Mouse (Mus musculus): ENCODE measurements around the gene Myo3b.

Gene Myo3b

DNA sequence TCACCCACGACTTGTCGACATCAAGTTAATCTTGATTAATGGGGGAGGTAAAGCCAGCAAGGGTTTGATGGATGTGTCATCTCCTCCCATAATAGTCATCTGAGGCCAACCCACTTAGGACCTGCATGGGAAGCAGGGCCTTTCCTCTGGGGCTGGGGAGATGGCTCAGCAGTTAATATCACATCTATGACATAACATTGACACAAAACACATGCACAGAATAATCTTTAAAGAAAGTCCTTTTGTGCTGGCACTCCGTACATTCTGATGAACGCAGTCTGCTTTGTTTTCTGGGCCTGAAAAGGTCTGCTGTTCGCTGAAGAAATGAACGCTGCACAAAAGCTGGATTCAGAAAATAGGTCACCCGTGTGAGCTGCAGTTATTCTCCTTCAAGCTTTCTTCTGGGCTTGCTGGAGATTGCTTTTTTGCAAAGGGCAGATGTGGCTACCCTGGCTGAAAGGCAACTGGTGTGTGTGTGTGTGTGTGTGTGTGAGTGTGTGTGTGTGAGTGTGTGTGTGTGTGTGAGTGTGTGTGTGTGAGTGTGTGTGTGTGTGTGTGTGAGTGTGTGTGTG, 26.9 kb downstream of the Myo3b start:
- no peak for DNase-seq (ENCODE audit: low spot score in 2 of 2)

DNA sequence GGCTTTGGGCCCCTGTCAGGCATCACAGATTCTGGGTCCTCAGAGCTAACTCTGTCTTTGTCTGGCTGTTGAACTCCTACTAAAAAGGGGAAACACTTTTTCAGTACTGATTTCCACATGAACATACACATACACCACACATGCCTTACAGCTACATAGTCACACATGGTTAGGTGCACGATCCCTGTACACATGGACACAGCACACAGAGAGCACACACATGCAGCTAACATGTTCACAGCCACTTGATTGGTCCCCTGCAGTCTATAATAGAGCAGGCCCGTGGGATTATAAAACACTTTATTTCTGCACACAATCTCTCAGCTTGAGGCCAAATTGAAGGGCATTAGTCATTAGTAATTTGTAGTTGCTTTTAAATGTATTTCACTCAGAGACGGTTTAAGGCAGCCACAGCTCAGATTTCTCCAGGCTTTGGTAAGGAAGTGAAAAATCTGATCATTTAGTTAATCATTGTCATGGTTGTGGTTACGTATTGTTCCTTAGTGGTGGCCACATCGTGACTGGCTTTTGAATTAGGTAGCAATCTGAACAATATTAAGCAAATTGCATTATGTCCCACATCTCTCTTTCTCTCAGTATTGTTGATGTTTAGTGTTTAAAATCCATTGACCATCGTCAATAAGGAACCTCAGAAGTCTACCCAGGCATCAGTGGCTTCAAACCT, 27.6 kb downstream of the Myo3b start:
- no peak for DNase-seq (ENCODE audit: low spot score in 2 of 2)

DNA sequence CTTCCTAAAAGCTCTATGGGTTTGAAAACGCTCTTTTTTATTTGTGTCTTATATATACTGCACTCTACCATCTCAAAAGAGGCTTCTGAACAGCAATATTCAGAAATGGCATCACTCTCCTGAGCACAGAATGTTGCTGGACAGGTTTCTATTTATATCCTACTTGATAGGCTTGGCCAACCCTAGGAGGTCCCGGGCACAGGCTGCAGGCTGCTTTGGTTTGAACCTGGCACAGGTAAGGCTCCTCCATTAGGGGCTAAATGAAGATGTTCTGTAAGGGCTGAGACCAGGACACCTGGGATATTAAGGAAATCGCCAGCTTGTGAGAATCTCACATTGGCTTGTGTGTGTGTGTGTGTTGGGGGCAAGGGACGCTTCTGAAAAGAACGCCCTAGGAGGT, 30.9 kb downstream of the Myo3b start:
- no peak for DNase-seq (ENCODE audit: low spot score in 2 of 2)

DNA sequence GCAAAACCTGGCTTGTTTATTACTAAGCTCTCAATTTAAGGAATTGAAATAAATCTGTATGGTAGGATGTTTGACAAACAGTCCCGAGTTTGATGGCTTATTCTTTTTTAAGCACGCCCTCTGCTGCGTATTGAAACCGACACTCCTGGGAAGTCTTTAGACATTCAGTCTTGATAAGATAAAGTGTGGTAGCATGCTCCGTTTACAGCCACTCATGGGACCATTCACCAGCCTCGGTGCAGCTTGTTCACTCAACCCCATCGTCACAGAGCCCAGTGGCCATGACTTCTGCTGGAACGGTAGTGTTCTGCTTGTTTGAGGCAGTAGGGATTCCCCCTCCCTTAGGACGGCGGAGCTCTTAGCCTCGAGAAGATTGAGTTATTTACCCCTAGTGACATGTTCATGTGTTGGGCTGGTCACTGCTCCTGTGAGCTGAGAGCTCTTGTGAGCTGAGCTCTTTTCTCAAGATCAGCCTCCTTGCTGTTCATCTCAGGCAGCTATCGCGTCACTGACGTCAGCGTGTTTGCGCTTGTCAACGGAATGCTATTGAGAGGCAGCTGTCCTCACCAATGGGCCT, 44.6 kb downstream of the Myo3b start:
- DNase-seq (ENCODE audit: low spot score in 2 of 2): no peak

DNA sequence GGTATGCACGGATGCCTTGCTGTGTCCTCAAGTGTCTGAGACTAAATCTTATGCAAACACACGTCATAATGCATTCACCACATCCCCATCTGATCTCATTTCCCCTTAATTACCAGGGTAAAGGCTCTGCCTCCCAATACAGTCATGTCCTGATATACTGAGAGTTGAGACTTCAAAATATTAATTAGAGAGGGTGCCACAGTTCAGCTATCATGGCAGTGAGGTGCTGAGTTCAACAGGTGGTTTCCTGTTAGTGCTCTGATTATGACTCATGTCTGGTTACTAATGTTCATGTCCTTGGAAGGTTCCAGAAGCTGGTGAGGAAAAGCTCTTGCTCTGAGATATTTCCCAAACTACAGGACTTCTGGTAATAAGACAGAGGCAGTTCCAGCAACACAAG, 52.3 kb downstream of the Myo3b start:
- peak in 1 of 2 experiments; percentile 55 for DNase-seq (ENCODE audit: low spot score in 2 of 2)

DNA sequence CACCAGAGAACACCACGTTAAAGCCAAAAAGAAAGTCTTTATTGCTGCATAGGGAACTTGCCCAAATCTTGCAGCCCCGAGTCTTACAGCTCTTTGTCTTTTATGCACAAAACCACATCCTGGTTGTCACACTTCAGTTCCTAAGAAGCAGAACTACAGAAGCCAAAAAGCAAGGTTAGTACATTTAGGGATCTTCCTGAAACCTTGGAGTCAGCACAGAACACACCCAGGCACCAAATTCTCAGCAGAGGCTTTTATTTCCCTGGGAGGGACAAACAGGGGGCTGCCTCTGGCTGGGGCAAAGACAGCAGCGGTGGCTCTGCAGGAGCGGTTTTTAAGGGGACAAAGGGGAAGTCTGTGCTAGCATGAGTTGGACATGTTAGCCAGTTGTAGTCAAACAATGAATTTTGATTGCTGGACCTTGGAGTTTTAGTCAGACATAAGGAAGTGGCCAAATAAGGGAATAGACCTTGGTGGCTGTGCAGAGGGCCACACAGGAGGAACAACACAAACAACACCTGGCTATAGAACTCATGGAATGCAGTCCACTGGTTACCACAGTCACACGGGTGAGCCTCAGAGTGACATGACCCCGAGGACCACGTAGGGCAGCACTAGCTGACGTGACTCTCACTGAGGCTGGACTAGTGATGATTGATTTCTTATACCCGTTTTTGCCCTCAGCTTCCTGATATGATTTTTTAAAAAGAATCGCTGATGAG, 53.0 kb downstream of the Myo3b start:
- DNase-seq (ENCODE audit: low spot score in 2 of 2): peak in 1 of 2 experiments; percentile 60

DNA sequence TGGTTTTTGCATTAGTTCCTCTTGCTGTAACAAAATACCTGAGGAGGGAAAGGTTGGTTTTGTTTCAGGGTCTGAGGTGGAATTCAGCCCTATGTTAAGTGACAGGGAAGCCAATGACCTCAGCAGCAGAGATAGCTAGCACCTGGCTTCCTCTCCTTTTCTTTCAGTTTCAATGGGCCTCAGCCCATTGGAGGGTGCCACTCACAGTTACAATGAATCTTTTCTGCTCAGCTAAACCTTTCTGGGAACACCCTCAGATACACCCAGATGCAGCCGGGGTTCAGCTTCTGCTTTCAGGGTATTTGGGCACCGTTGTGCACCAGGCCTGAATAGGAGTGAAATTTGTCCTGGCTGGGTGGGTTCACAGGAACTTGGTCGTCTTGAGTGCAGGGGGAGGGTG, 53.7 kb downstream of the Myo3b start:
- peak; percentile 36 to 64 for DNase-seq (ENCODE audit: low spot score in 2 of 2)

DNA sequence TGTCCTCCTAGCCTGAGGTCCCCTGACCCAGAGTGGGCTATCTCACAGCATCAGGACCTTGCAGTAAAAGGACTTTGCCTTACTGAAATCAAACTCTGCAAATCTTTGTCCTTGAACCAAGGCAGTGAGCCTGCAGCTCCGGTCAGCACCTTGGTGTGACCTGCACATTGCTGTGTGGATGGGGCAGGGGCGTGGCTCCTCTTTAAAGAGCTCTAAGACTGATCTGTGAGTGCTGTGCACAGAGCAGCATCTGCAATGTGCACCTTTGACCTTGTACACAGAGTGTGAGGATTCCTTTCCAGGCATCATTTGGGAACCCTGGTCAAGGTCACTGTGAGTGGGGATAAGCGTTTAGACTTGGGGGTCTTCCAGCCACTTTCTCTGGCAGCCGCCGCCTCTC, 55.5 kb downstream of the Myo3b start:
- peak in 1 of 2 experiments; percentile 45 for DNase-seq (ENCODE audit: low spot score in 2 of 2)

DNA sequence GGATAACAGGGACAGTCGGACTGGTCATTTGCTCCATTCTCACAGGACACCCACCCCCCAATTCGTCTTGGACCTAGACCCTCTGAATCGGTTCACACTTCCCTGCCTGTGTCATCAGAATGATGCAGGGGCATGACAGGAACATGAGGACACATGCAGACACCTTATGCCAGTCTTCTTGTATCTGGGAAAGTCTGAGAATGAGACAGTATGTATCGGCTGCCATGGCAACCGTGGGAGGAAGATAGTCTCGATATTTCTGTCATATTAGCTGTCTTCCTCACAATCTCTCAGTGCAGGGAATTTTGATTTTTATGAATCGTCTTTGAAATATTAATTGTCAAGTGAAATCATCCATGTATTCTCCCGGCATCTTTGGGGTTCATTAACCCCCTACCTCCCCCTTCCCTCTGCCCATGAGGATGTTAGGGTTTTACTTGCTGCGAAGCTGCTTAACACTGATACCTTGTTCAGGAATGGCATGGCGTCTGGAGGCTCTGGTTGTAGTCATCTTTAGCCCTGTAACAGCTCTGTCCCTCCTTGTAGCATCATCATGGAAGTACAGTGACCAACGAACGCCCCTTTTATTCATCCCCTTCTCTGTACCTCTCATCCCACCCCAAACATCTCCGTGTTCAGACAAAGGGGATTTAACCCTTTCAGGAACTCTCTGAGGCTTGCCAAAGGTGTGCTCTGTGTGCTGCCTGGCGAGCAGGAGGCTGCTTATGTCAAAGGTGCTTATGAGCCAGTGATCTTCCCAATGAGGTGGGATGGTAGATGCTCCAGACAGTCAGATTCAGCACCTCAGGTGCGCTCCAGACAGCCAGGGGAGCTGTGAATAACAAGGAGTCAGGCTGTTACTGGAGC, 58.5 kb downstream of the Myo3b start:
- DNase-seq (ENCODE audit: low spot score in 2 of 2): peak in 1 of 2 experiments; percentile 49

DNA sequence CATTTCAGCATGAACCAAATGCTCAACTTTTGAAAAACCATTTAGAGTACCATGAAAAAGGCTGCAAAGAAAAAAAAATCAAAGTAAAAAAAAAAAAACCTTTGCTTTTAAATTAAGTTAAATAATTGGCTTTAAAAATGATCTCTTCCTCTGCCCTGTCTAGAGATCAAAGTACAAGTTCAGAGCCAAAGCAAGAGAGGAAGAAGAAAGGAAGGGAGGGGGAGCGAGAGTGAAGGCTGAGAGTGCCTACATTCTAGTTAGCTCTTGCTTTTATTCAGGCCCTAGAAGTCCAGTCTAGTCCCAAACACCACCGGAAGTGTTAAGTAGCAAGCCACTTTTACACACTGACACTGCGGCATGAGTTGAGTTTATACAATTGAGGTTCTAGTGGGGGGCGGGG, 60.5 kb downstream of the Myo3b start:
- no peak for DNase-seq (ENCODE audit: low spot score in 2 of 2)

DNA sequence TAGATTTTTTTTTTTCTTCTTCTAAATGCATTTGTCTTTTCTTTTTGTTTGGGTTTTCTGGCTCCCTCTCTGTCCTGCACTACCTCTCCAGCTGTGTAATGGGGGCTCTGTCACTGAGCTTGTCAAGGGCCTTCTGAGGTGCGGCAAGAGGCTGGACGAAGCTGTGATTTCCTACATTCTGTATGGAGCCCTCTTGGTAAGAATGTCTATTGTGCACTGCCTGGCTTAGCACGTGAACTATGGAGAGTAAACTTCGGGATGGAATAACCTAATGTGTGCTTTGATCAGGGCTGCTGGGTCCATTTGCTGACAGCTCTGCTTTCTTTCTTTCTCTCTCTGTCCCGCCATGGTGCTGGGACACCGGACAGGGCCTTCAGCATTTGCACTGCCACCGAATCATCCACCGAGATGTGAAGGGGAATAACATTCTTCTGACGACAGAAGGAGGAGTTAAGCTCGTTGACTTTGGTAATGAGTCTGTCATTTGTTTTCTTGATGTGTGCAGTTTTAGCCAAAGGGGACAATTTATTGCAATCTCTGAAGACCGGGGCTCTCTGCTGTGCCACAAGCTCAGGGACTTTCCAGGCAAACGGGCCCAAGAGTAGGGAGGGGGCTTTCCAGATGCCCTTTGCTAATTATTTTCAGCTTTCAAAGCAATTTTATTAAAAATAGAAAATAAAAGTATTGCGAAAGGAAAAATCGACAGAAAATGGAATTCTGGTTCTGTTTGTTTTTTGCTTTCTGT, 66.5 kb downstream of the Myo3b start:
- DNase-seq (ENCODE audit: low spot score in 2 of 2): no peak

DNA sequence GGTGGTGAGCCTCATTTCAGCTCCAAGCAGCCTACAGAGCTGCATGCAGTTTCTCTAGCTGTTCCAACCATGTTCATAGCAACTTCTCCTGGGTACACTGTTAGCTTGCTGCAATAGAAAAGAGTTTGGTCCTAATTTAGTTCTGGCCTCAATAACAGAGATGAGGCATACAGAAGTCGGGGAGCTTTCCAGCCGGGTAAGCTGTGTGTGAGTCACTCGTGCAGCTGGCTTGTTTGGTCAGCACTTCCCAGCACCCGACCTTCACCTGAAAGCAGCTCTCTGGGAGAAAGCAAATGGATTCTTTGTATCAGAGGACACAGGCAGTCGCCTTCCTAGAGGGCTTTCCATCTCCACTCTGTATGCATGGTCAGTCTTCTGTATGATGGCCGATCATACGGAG, 70.1 kb downstream of the Myo3b start:
- no peak for DNase-seq (ENCODE audit: low spot score in 2 of 2)

DNA sequence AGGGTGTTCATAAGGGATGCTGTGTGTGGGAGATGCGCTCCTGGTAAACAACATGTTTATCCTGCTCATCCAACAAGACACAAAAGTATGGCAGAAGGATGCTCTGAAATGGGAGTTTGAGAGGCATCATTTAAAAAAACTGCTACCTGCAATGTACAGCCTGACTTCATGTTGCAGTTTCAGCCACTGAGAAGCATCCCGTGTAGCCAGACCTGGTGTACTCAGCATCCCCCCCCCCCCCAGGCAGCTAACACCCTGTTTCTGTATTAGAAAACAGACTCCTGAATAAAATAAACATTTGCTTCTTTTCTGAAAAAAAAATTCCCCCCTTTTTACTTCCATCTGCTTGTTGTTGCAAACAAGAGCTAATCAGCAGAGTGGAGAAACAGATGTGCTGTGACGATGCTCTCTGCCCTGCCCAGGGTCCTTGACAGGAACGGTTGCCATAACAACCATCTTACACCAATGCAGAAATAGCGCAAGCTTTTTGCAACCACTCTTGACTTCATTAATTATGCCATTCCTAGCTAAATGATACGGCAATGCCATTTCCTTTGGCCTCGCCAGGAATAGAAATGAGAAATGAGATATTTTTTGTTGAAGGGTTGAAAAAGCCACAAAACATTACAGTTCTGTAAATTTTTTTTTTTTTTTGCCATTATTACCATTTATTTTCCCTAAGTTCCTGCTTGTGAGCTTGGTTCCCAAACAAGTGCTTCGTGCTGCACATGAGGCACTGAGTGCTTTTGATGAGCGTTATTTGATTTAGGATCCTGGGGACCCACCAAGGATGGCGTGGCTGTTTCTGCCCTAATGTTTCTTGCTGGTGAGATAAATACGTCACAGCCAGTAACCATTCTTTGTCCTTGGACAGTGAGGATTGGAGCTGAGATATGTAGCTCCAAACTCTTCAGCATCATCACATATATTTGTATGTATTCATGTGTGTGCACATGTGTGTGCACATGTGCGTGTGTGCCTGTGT, 75.2 kb downstream of the Myo3b start:
- no peak for DNase-seq (ENCODE audit: low spot score in 2 of 2)

DNA sequence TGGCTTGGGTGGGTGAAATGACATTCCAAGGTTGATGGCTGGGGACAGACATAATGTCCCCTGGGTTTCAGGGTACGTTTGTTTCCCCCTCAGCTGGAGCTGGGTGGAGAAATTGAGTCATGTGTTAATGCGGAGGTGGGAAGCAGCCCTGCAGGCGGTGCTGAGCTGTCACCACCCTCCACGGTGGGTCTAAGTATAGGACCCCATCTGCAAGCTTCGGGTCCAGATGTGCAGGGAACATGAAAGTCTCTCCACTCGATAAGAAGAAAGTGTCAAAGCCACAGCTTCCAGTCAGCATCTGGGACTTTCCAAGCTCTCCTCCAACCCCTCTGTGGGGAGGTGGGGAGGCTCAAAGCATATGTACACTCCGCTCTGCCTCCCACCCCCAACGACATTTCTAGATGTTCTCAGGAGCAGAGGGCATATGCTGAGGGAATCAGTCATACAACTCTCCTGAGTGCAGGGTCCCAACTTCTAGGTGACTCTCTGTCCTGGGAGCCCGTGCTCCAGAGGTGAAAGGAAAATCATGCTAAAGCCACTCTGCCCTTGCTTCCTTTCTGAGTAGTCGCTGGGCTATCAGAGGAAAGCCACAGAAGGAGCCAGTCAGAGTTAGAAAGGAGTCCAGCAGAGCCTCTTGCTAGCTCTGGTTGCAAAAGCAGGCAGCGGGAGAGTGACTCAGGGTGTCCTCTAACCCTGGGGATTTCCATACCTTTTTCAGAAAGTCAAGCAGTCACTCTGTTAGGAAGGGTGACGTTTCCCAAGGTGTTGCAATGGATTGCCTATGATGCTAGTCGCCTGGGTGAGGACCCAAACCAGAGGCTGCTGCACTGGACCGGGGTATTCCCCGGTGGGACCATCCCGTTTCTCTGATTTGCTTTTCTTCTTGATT, 79.7 kb downstream of the Myo3b start:
- DNase-seq (ENCODE audit: low spot score in 2 of 2): no peak

DNA sequence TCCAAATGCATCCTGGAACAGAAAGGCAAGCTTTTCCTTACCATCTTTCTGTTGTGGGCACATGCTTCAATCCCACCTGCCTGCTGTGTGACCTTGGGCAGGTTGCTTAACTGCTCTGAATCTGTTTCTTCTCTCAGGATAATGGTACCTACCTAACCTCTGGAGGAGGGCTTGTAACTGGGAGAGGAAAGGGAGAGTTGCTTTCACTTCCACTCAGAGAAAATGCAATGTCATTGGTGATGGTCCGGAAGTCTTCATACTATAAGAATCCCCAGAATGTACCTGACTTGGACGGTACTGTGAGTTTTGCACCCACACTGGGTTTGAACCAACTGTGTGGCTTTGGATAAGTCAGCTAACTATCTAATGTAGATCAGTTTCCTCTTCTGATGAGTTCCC, 80.3 kb downstream of the Myo3b start:
- no peak for DNase-seq (ENCODE audit: low spot score in 2 of 2)

DNA sequence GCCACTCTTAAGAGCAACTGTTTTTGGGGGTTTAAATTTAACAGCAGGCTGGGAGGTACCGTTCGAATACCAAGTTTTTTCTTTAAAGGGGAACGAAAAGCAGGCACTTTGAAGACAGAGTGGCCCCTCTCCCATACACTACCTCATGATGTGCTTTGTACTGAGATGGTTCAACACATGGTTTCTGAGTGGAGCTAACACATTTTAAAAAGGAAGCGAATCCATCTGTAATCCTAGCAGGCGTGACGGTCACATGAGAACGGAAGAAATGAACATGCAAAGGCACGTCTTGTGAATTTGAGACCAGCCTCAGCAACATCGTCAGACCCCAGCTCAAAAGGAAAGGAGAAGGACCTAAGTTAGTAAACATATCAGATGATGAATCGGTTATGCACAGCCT, 87.4 kb downstream of the Myo3b start:
- no peak for DNase-seq (ENCODE audit: low spot score in 2 of 2)

DNA sequence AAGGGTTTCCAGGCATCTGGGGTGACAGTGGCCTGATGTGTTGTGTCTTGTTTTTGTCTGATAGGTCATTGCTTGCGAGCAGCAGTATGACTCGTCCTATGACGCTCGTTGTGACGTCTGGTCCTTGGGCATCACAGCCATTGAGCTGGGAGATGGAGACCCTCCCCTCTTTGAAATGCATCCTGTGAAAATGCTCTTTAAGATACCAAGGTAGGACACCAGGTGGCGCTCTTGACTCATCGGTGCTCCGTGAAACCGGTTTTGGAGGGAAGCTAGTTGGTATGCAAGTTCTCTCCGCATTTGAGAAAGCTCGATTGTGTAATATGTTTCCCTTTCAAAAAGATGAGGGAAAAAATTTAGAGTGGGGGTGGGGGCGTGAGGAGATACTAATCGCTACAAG, 87.9 kb downstream of the Myo3b start:
- peak; percentile 55 to 87 for DNase-seq (ENCODE audit: low spot score in 2 of 2)

DNA sequence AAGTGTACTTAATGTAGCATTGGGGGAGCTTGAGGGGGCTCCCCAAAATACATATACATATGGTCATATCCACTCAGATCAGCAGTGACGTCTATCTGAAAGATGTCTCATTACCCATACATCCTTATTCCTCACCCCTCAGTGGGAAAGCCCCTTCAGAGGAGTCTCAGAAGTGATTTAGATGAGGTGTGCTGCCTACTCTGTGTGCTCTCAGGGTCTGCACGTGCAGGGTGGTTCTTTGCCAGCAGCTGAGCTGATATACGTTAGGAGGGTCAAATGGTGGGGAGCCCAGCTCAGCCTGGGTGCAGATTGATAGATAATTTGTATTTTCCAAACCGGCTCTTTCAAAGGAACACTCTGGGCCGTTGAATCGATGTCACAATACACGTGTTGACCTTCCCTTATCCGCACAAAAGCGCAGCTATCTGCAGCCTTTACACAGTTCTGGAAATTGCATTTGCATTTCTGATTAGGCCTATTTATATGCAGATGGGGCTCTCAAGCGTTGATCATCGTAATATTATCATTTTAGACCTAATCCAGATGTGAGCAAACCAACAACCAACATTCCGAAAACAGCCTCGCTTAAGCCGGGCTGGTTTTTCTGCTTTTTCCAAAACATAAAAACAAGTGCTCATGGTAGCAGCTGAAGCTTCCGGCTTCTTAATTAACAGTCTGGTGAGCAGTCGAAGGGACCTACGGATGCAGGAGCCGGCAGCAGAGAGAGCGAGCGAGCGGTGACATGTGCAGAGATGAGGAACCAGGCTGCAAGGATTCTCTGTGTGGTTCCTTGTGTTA, 88.6 kb downstream of the Myo3b start:
- no peak for DNase-seq (ENCODE audit: low spot score in 2 of 2)
